Mouse (Mus musculus): ENCODE measurements at regions not wholly inside any gene's neighbourhood (a gene's known extent, or its start where the extent isn't known, plus 50 kb on each side); places are given as distances from the start of the nearest gene placed in this dataset.

GRCm38 (mm10) chr12:12827379-12827778 is 114.3 kb downstream of the Mycn start:
- no peak for DNase-seq (ENCODE audit: low spot score)
- H3K4me3 ChIP-seq (ENCODE audit: low read depth, low read length), result no peak overlapping the region
- no peak overlapping the region for H3K4me2 ChIP-seq (ENCODE audit: low read depth, severe bottlenecking)
- no peak overlapping the region for H3K27ac ChIP-seq (replicated peaks; ENCODE audit: low read depth, low read length)
- H3K9ac ChIP-seq (ENCODE audit: low read length), result no peak overlapping the region
- WGBS, result 61% methylated on average over 9 of the region's 9 CpGs
- no peaks in the 10 kb centered on the region for H3K27me3 ChIP-seq (ENCODE audit: control insufficient read depth, insufficient read depth, low read length)
- no peak for ATAC-seq (ENCODE audit: insufficient number of reproducible peaks, low FRiP score, low TSS enrichment, low read depth)
- no peaks in the 10 kb centered on the region for H3K36me3 ChIP-seq (ENCODE audit: control insufficient read depth, insufficient read depth, low read length)
- H3K9me3 ChIP-seq (ENCODE audit: control insufficient read depth, low read length), result no peaks in the 10 kb centered on the region
- H3K4me1 ChIP-seq (ENCODE audit: control insufficient read depth, insufficient read depth, low read length), result no peaks in the 10 kb centered on the region

- no peak overlapping the region for H3K4me3 ChIP-seq (ENCODE audit: low read depth, low read length)
- H3K27me3 ChIP-seq (ENCODE audit: control insufficient read depth, insufficient read depth, low read length), result no peaks in the 10 kb centered on the region
- H3K36me3 ChIP-seq (ENCODE audit: control insufficient read depth, insufficient read depth, low read length), result no peaks in the 10 kb centered on the region
- 65% methylated on average over 3 of the region's 3 CpGs for WGBS
- no peak for ATAC-seq (ENCODE audit: insufficient number of reproducible peaks, low FRiP score, low TSS enrichment, low read depth)
- H3K27ac ChIP-seq (replicated peaks; ENCODE audit: low read depth, low read length), result no peak overlapping the region
- no peak overlapping the region for H3K9ac ChIP-seq (ENCODE audit: low read length)
- no peak overlapping the region for H3K4me2 ChIP-seq (ENCODE audit: low read depth, severe bottlenecking)
- no peak for DNase-seq (ENCODE audit: low spot score)
- no peaks in the 10 kb centered on the region for H3K9me3 ChIP-seq (ENCODE audit: control insufficient read depth, low read length)
- H3K4me1 ChIP-seq (ENCODE audit: control insufficient read depth, insufficient read depth, low read length), result no peaks in the 10 kb centered on the region
Observed at GRCm38 (mm10) chr12:12826431-12826830, 115.3 kb downstream of the Mycn start.

- Histone ChIP-seq H3K4me3 (ENCODE audit: low read depth, low read length) (no peak overlapping the region), H3K4me2 (ENCODE audit: low read depth, severe bottlenecking) (no peak overlapping the region), H3K9me3 (ENCODE audit: control insufficient read depth, low read length) (no peaks in the 10 kb centered on the region), H3K27me3 (ENCODE audit: control insufficient read depth, insufficient read depth, low read length) (no peaks in the 10 kb centered on the region), H3K9ac (ENCODE audit: low read length) (no peak overlapping the region), H3K4me1 (ENCODE audit: control insufficient read depth, insufficient read depth, low read length) (no peaks in the 10 kb centered on the region), H3K36me3 (ENCODE audit: control insufficient read depth, insufficient read depth, low read length) (no peaks in the 10 kb centered on the region), H3K27ac (replicated peaks; ENCODE audit: low read depth, low read length) (no peak overlapping the region)
- DNase-seq (ENCODE audit: low spot score) (no peak), ATAC-seq (ENCODE audit: insufficient number of reproducible peaks, low FRiP score, low TSS enrichment, low read depth) (no peak)
- 93% methylated on average over 5 of the region's 5 CpGs for WGBS
Observed at GRCm38 (mm10) chr12:12825842-12826241, 115.9 kb downstream of the Mycn start.

- Histone ChIP-seq H3K27me3 (ENCODE audit: control insufficient read depth, insufficient read depth, low read length) (no peaks in the 10 kb centered on the region), H3K36me3 (ENCODE audit: control insufficient read depth, insufficient read depth, low read length) (no peaks in the 10 kb centered on the region), H3K9ac (ENCODE audit: low read length) (no peak overlapping the region), H3K4me3 (ENCODE audit: low read depth, low read length) (no peak overlapping the region), H3K9me3 (ENCODE audit: control insufficient read depth, low read length) (no peaks in the 10 kb centered on the region), H3K4me2 (ENCODE audit: low read depth, severe bottlenecking) (no peak overlapping the region), H3K27ac (replicated peaks; ENCODE audit: low read depth, low read length) (no peak overlapping the region), H3K4me1 (ENCODE audit: control insufficient read depth, insufficient read depth, low read length) (no peaks in the 10 kb centered on the region)
- ATAC-seq (ENCODE audit: insufficient number of reproducible peaks, low FRiP score, low TSS enrichment, low read depth), result no peak
- 67% methylated on average over 7 of the region's 7 CpGs for WGBS
- no peak for DNase-seq (ENCODE audit: low spot score)
Observed at GRCm38 (mm10) chr12:12821473-12821872, 120.2 kb downstream of the Mycn start.

- Histone ChIP-seq H3K27me3 (ENCODE audit: control insufficient read depth, insufficient read depth, low read length) (no peaks in the 10 kb centered on the region), H3K27ac (replicated peaks; ENCODE audit: low read depth, low read length) (no peak overlapping the region), H3K36me3 (ENCODE audit: control insufficient read depth, insufficient read depth, low read length) (no peaks in the 10 kb centered on the region), H3K4me1 (ENCODE audit: control insufficient read depth, insufficient read depth, low read length) (no peaks in the 10 kb centered on the region), H3K9ac (ENCODE audit: low read length) (no peak overlapping the region), H3K4me2 (ENCODE audit: low read depth, severe bottlenecking) (no peak overlapping the region), H3K4me3 (ENCODE audit: low read depth, low read length) (no peak overlapping the region), H3K9me3 (ENCODE audit: control insufficient read depth, low read length) (no peaks in the 10 kb centered on the region)
- 92% methylated on average over 2 of the region's 2 CpGs for WGBS
- no peak for DNase-seq (ENCODE audit: low spot score)
- no peak for ATAC-seq (ENCODE audit: insufficient number of reproducible peaks, low FRiP score, low TSS enrichment, low read depth)
Observed at GRCm38 (mm10) chr12:12820668-12821351, 120.9 kb downstream of the Mycn start.

GRCm38 (mm10) chr12:12819746-12820145 is 122.0 kb downstream of the Mycn start:
- no peak overlapping the region for H3K4me3 ChIP-seq (ENCODE audit: low read depth, low read length)
- H3K27ac ChIP-seq (replicated peaks; ENCODE audit: low read depth, low read length), result no peak overlapping the region
- H3K9ac ChIP-seq (ENCODE audit: low read length), result no peak overlapping the region
- no peak overlapping the region for H3K4me2 ChIP-seq (ENCODE audit: low read depth, severe bottlenecking)
- WGBS, result 81% methylated on average over 5 of the region's 5 CpGs
- no peaks in the 10 kb centered on the region for H3K4me1 ChIP-seq (ENCODE audit: control insufficient read depth, insufficient read depth, low read length)
- no peaks in the 10 kb centered on the region for H3K36me3 ChIP-seq (ENCODE audit: control insufficient read depth, insufficient read depth, low read length)
- no peak for DNase-seq (ENCODE audit: low spot score)
- ATAC-seq (ENCODE audit: insufficient number of reproducible peaks, low FRiP score, low TSS enrichment, low read depth), result no peak
- H3K9me3 ChIP-seq (ENCODE audit: control insufficient read depth, low read length), result no peaks in the 10 kb centered on the region
- H3K27me3 ChIP-seq (ENCODE audit: control insufficient read depth, insufficient read depth, low read length), result no peaks in the 10 kb centered on the region

GRCm38 (mm10) chr12:12814693-12815092 is 127.0 kb downstream of the Mycn start:
- DNase-seq (ENCODE audit: low spot score) (no peak), ATAC-seq (ENCODE audit: insufficient number of reproducible peaks, low FRiP score, low TSS enrichment, low read depth) (no peak)
- Histone ChIP-seq H3K27me3 (ENCODE audit: control insufficient read depth, insufficient read depth, low read length) (no peaks in the 10 kb centered on the region), H3K9ac (ENCODE audit: low read length) (no peak overlapping the region), H3K4me2 (ENCODE audit: low read depth, severe bottlenecking) (no peak overlapping the region), H3K9me3 (ENCODE audit: control insufficient read depth, low read length) (no peaks in the 10 kb centered on the region), H3K4me3 (ENCODE audit: low read depth, low read length) (no peak overlapping the region), H3K4me1 (ENCODE audit: control insufficient read depth, insufficient read depth, low read length) (peaks cover 12% of the 10 kb centered on the region; the same call in 1 of the 2 replicates), H3K27ac (replicated peaks; ENCODE audit: low read depth, low read length) (no peak overlapping the region), H3K36me3 (ENCODE audit: control insufficient read depth, insufficient read depth, low read length) (no peaks in the 10 kb centered on the region)
- WGBS, result 43% methylated on average over 5 of the region's 5 CpGs

- Histone ChIP-seq H3K27ac (replicated peaks; ENCODE audit: low read depth, low read length) (no peak overlapping the region), H3K4me3 (ENCODE audit: low read depth, low read length) (no peak overlapping the region), H3K4me2 (ENCODE audit: low read depth, severe bottlenecking) (no peak overlapping the region), H3K9ac (ENCODE audit: low read length) (no peak overlapping the region), H3K4me1 (ENCODE audit: control insufficient read depth, insufficient read depth, low read length) (peaks cover 12% of the 10 kb centered on the region; the same call in 1 of the 2 replicates), H3K36me3 (ENCODE audit: control insufficient read depth, insufficient read depth, low read length) (no peaks in the 10 kb centered on the region), H3K27me3 (ENCODE audit: control insufficient read depth, insufficient read depth, low read length) (no peaks in the 10 kb centered on the region), H3K9me3 (ENCODE audit: control insufficient read depth, low read length) (no peaks in the 10 kb centered on the region)
- no peak for ATAC-seq (ENCODE audit: insufficient number of reproducible peaks, low FRiP score, low TSS enrichment, low read depth)
- no peak for DNase-seq (ENCODE audit: low spot score)
- WGBS, result 36% methylated on average over 6 of the region's 6 CpGs
Observed at GRCm38 (mm10) chr12:12812873-12813272, 128.8 kb downstream of the Mycn start.

- Histone ChIP-seq H3K4me1 (ENCODE audit: control insufficient read depth, insufficient read depth, low read length) (peaks cover 12% of the 10 kb centered on the region; the same call in 1 of the 2 replicates), H3K9me3 (ENCODE audit: control insufficient read depth, low read length) (no peaks in the 10 kb centered on the region), H3K9ac (ENCODE audit: low read length) (no peak overlapping the region), H3K36me3 (ENCODE audit: control insufficient read depth, insufficient read depth, low read length) (no peaks in the 10 kb centered on the region), H3K4me3 (ENCODE audit: low read depth, low read length) (no peak overlapping the region), H3K4me2 (ENCODE audit: low read depth, severe bottlenecking) (no peak overlapping the region; the same call in 1 of the 2 replicates), H3K27me3 (ENCODE audit: control insufficient read depth, insufficient read depth, low read length) (no peaks in the 10 kb centered on the region), H3K27ac (replicated peaks; ENCODE audit: low read depth, low read length) (no peak overlapping the region)
- ATAC-seq (ENCODE audit: insufficient number of reproducible peaks, low FRiP score, low TSS enrichment, low read depth) (no peak), DNase-seq (ENCODE audit: low spot score) (peak; percentile 42)
- 11% methylated on average over 7 of the region's 7 CpGs for WGBS
Observed at GRCm38 (mm10) chr12:12810943-12811342, 130.8 kb downstream of the Mycn start.

Data from limb, embryonic 11.5 days (tissue).